In the genomic region with DNA sequence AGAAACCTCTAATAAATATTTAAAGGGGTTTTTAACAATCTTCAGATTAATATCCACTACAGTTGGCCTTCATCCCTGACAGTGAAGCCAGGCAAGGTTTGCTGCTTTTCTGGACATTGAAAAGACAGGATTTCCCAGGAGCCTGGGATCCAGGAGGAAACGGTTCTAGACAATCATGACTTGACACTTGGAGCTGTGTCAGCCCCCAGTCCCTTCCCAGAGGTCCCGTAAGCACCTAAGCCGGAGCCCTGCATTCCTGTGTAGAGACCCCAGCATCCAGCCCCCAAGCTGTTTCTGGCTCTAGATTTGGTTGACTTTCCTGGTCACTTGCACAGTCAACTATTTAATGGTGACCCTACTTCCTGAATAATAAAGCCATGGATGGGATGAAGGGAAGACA, we compare ENCODE assay signal across 23 mouse cellular contexts. TPM values are rescaled to one million over a fixed set of nuclear protein-coding genes. Genes with fewer than 3 reads are reported as not detected.
DNase-seq lines count a peak whose midpoint lies in the region; TF ChIP-seq lines count a peak whose summit lies in the region.
"Had no signal": no experiment of that assay in that cellular context is flagged by ENCODE, and none has a peak within 500 bp of the region (broad histone marks: within the 10 kb centered on the region; RNA-seq: fewer than 3 reads in every experiment).

No protein-coding gene starts in this region.

- no peak overlapping the region for H3K4me3 ChIP-seq in gastrocnemius, adult 2 months
- no peak overlapping the region for H3K4me3 ChIP-seq in heart, adult 2 months

- H3K27ac ChIP-seq in gastrocnemius, adult 2 months = peak overlapping the region; percentile 90; the same call in 1 of the 2 replicates
- peak overlapping the region; percentile 85 for H3K27ac ChIP-seq in heart, adult 2 months

- H3K4me1 ChIP-seq in heart, adult 2 months (ENCODE audit: control insufficient read depth, insufficient read depth, low read length) = peaks cover 36% of the 10 kb centered on the region

- no peaks in the 10 kb centered on the region for H3K79me2 ChIP-seq in heart, adult 2 months (replicated peaks; ENCODE audit: control insufficient read depth, insufficient read depth, low read length)

- 53% methylated on average over 3 of the region's 3 CpGs for WGBS in heart, adult 2 months

- no peaks in the 10 kb centered on the region for H3K36me3 ChIP-seq in heart, adult 2 months (ENCODE audit: control insufficient read depth, insufficient read depth, low read length)

- H3K9ac ChIP-seq in heart, adult 2 months (ENCODE audit: low read depth, low read length) = no peak overlapping the region

- no peaks in the 10 kb centered on the region for H3K27me3 ChIP-seq in heart, adult 2 months (ENCODE audit: control insufficient read depth, insufficient read depth, low read length)
- H3K27me3 ChIP-seq: Patski had no signal

- TF ChIP-seq EP300 in heart, adult 2 months (IDR thresholded peaks at IDR 0.05; ENCODE audit: insufficient read depth, low read depth, low read length) = no peak

- no peak for TF ChIP-seq CTCF in gastrocnemius, adult 2 months (IDR thresholded peaks at IDR 0.05)
- no peak for TF ChIP-seq CTCF in heart, adult 2 months (IDR thresholded peaks at IDR 0.05)

- DNase-seq in gastrocnemius, adult 2 months = no peak
- DNase-seq in gastrocnemius, adult 8-10 months (ENCODE audit: low spot score in 2 of 2) = no peak
- DNase-seq in heart, adult 11 months = peak; percentile 92
- DNase-seq in heart, postnatal 10 days = no peak
- DNase-seq in heart, adult 2 months = no peak
- DNase-seq in heart, postnatal 36 days = no peak
- DNase-seq: adrenal gland, adult 2 months; adrenal gland, adult 8-10 months; adrenal gland, postnatal 10 days; adrenal gland, postnatal 14 days; adrenal gland, postnatal 25 days; adrenal gland, postnatal 36 days; B cell, adult 2 months; cerebellum, adult 11 months; cerebellum, adult 11-12 months; cerebellum, adult 18-20 months had no signal

- TF ChIP-seq POLR2A in heart, adult 2 months (IDR thresholded peaks at IDR 0.05; ENCODE audit: insufficient read depth, low read depth, low read length) = no peak

- intact Hi-C loops in gastrocnemius, adult 2 months (cut with DNase I) = no loop called here
- intact Hi-C loops in heart, postnatal 10 days (cut with DNase I) = no loop called here
- intact Hi-C loops in heart, adult 2 months (cut with DNase I) = loop anchor here (5.0 kb wide), 1 partner anchor 34 kb away; no protein-coding TSS in a partner anchor
- intact Hi-C loops in heart, postnatal 36 days (cut with DNase I) = loop anchor here (5.0 kb wide), 1 partner anchor 179 kb away; the partner anchor contains the start of genes Dxo and Stk19

RNA-seq across cellular contexts. Expression of gene Atf6b, which starts 11.6 kb away (rescaled TPM):
- total RNA-seq in gastrocnemius, adult 2 months (2021) = 1 to 10 TPM; 7.1 to 9.1 TPM
- 1 to 10 TPM; 5.4 to 7.6 (median 6.3) TPM for total RNA-seq in gastrocnemius, adult 8-10 months (2022)
- 10 to 100 TPM; 19.0 to 19.3 TPM for total RNA-seq in heart, postnatal 10 days (2021)
- 10 to 100 TPM; 15.3 to 18.4 TPM for total RNA-seq in heart, adult 2 months (2021)
- polyA plus RNA-seq in heart, adult 2 months (2012; rRNA removed) = 25.3 and 27.4 TPM in 2 replicates
- total RNA-seq in heart, postnatal 36 days (2021) = 10 to 100 TPM; 15.3 to 16.1 TPM

RNA-seq across cellular contexts. Expression of gene Tnxb, which starts 11.7 kb away (rescaled TPM):
- total RNA-seq in gastrocnemius, adult 2 months (2021) = 10 to 100 TPM; 30.7 to 41.6 TPM
- 10 to 100 TPM; 18.1 to 27.4 (median 23.3) TPM for total RNA-seq in gastrocnemius, adult 8-10 months (2022)
- 10 to 100 TPM; 63.9 to 66.5 TPM for total RNA-seq in heart, postnatal 10 days (2021)
- total RNA-seq in heart, adult 2 months (2021) = 10 to 100 TPM; 28.5 to 28.8 TPM
- polyA plus RNA-seq in heart, adult 2 months (2012; rRNA removed) = 27.3 and 32.7 TPM in 2 replicates
- 10 to 100 TPM; 35.6 to 39.7 TPM for total RNA-seq in heart, postnatal 36 days (2021)
- total RNA-seq: CH12.LX had no signal
- polyA plus RNA-seq: activated CD4-positive, CD25-positive, alpha-beta regulatory T cell, adult 4 months; CD4-positive, CD25-positive, alpha-beta regulatory T cell, adult 4 months; G1E had no signal

RNA-seq across cellular contexts. Expression of gene Fkbpl, which starts 14.0 kb away (rescaled TPM):
- total RNA-seq in gastrocnemius, adult 2 months (2021) = 1 to 10 TPM; 4.5 to 9.3 TPM
- 1 to 10 TPM; 5.3 to 9.4 (median 8.9) TPM for total RNA-seq in gastrocnemius, adult 8-10 months (2022)
- total RNA-seq in heart, postnatal 10 days (2021) = 1 to 10 TPM; 8.5 to 9.9 TPM
- total RNA-seq in heart, adult 2 months (2021) = 1 to 10 TPM; 7.9 TPM
- 4.0 and 8.8 TPM in 2 replicates for polyA plus RNA-seq in heart, adult 2 months (2012; rRNA removed)
- 1 to 10 TPM; 6.9 to 9.9 TPM for total RNA-seq in heart, postnatal 36 days (2021)

RNA-seq across cellular contexts. Expression of gene Prrt1, which starts 29.3 kb away (rescaled TPM):
- under 1 TPM; 0.28 to 0.36 TPM for total RNA-seq in gastrocnemius, adult 2 months (2021)
- under 1 TPM in 3 of 4 experiments, not detected in 1; 0.12 to 0.35 (median 0.25) TPM for total RNA-seq in gastrocnemius, adult 8-10 months (2022)
- total RNA-seq in heart, postnatal 10 days (2021) = 1 to 10 TPM in 1 of 2 experiments, under 1 TPM in 1; 0.89 to 1.2 TPM
- 1 to 10 TPM in 1 of 2 experiments, under 1 TPM in 1; 0.86 to 1.4 TPM for total RNA-seq in heart, adult 2 months (2021)
- 2.7 and 7.0 TPM in 2 replicates for polyA plus RNA-seq in heart, adult 2 months (2012; rRNA removed)
- total RNA-seq in heart, postnatal 36 days (2021) = 1 to 10 TPM; 1.4 to 1.7 TPM
- total RNA-seq: CH12.LX, G1E, MEL had no signal
- polyA plus RNA-seq: C2C12, G1E had no signal

RNA-seq across cellular contexts. Expression of gene Ppt2, which starts 30.3 kb away (rescaled TPM):
- 10 to 100 TPM; 40.5 to 42.2 TPM for total RNA-seq in gastrocnemius, adult 2 months (2021)
- 10 to 100 TPM; 38.0 to 40.7 (median 39.9) TPM for total RNA-seq in gastrocnemius, adult 8-10 months (2022)
- total RNA-seq in heart, postnatal 10 days (2021) = 10 to 100 TPM; 39.0 to 45.7 TPM
- 10 to 100 TPM; 53.0 to 63.9 TPM for total RNA-seq in heart, adult 2 months (2021)
- polyA plus RNA-seq in heart, adult 2 months (2012; rRNA removed) = 50.5 and 55.7 TPM in 2 replicates
- 10 to 100 TPM; 54.4 to 55.5 TPM for total RNA-seq in heart, postnatal 36 days (2021)

Comparison
In these comparisons a context has a peak if more than half of its experiments do, and no peak if none do; other contexts are left out.
1. intact Hi-C loops: an anchor here in heart, adult 2 months (5.0 kb wide) and heart, postnatal 36 days (5.0 kb wide); none called in gastrocnemius, adult 2 months and heart, postnatal 10 days.